Mouse (Mus musculus) myocyte (in vitro differentiated cells): ENCODE measurements around the gene Lamb1. TPM values are rescaled to one million over a fixed set of nuclear protein-coding genes. Genes with fewer than 3 reads are reported as not detected.
A peak's percentile ranks its signal among the peaks of the same experiment; 100 is the strongest.

Experiments
- H3K27me3 ChIP-seq: one replicate; pipeline ENCODE4 v1.6.1; 2011; ENCODE audit not compliant: control insufficient read depth, insufficient read depth, insufficient read length
- H3K36me3 ChIP-seq: one replicate; pipeline ENCODE4 v1.6.1; 2011; ENCODE audit not compliant: control insufficient read depth, insufficient read depth
- H3K4me2 ChIP-seq: one replicate; pipeline ENCODE4 v1.6.1; 2011; ENCODE audit warnings: low read depth, control low read depth
- H3K4me3 ChIP-seq: one replicate; pipeline ENCODE4 v1.5.1; 2011; ENCODE audit warnings: mild to moderate bottlenecking, control low read depth, moderate library complexity
- H3K79me2 ChIP-seq: one replicate; pipeline ENCODE4 v1.6.1; 2011; ENCODE audit not compliant: control insufficient read depth, insufficient read depth
- H3ac ChIP-seq: one replicate; pipeline ENCODE4 v1.6.1; 2011; ENCODE audit not compliant: control insufficient read depth, insufficient read length
- CEBPB ChIP-seq: IDR thresholded peaks from 2 replicates; pipeline ENCODE4 v1.6.1; 2011; ENCODE audit warnings: mild to moderate bottlenecking, moderate library complexity; ENCODE audit not compliant: poor library complexity, insufficient read depth, severe bottlenecking
- E2F4 ChIP-seq: IDR thresholded peaks from one replicate; pipeline ENCODE4 v1.6.1; 2011; ENCODE audit warnings: mild to moderate bottlenecking, control low read depth, moderate library complexity; ENCODE audit not compliant: insufficient read depth
- MAX ChIP-seq: IDR thresholded peaks from one replicate; pipeline ENCODE4 v1.6.1; 2011; ENCODE audit warnings: low read depth, mild to moderate bottlenecking, control low read depth
- MYOD1 ChIP-seq, 3 experiments: IDR thresholded peaks; one replicate each; pipeline ENCODE4 v1.6.1; 2011; ENCODE audit warnings: control low read depth in 2 of 3, low read depth in 2 of 3, mild to moderate bottlenecking in 2 of 3, moderate library complexity in 1 of 3; ENCODE audit not compliant: insufficient read length in 2 of 3, control insufficient read depth in 1 of 3
- MYOG ChIP-seq, 3 experiments: IDR thresholded peaks; one replicate each; pipeline ENCODE4 v1.6.1; 2011; ENCODE audit warnings: control low read depth in 2 of 3, low read depth in 2 of 3, mild to moderate bottlenecking in 2 of 3; ENCODE audit not compliant: insufficient read length in 2 of 3, control insufficient read depth in 1 of 3, insufficient read depth in 1 of 3
- POLR2A ChIP-seq: IDR thresholded peaks from one replicate; pipeline ENCODE4 v1.6.1; 2011; ENCODE audit warnings: low read depth, mild to moderate bottlenecking, control low read depth, moderate library complexity; ENCODE audit not compliant: insufficient read length
- POLR2AphosphoS2 ChIP-seq: IDR thresholded peaks from one replicate; pipeline ENCODE4 v1.6.1; 2011; ENCODE audit warnings: low read depth, control low read depth; ENCODE audit not compliant: insufficient read length
- REST ChIP-seq: IDR thresholded peaks from one replicate; pipeline ENCODE4 v1.6.1; 2011; ENCODE audit warnings: mild to moderate bottlenecking, control low read depth, moderate library complexity; ENCODE audit not compliant: insufficient read depth, insufficient read length
- SRF ChIP-seq: IDR thresholded peaks from one replicate; pipeline ENCODE4 v1.6.1; 2011; ENCODE audit warnings: low read depth; ENCODE audit not compliant: control insufficient read depth, insufficient read length
- TCF12 ChIP-seq: IDR thresholded peaks from one replicate; pipeline ENCODE4 v1.6.1; 2011; ENCODE audit warnings: mild to moderate bottlenecking, control low read depth; ENCODE audit not compliant: poor library complexity, insufficient read depth, severe bottlenecking
- TCF3 ChIP-seq: IDR thresholded peaks from one replicate; pipeline ENCODE4 v1.6.1; 2011; ENCODE audit warnings: low read depth, control low read depth; ENCODE audit not compliant: insufficient read length
- USF1 ChIP-seq: IDR thresholded peaks from one replicate; pipeline ENCODE4 v1.6.1; 2011; ENCODE audit warnings: low read depth, mild to moderate bottlenecking, control low read depth, moderate library complexity
- polyA plus RNA-seq: library from polyadenylated mRNA; unstranded; fragments of >200 nt; fragmentation: generic; extraction: Trizol; gene quantifications from one replicate; pipeline ENCODE4 v1.2.1, GENCODE M21; 2012; ENCODE audit warnings: missing spikeins

Lamb1 gene
- polyA plus RNA-seq, 1 experiment = 69.4 TPM

- TF ChIP-seq TCF12 (peak; percentile 36), CEBPB (peak; percentile 65; the same call in 1 of the 2 replicates), POLR2AphosphoS2 (no peak)
- no peak overlapping the region for H3ac ChIP-seq
- H3K36me3 ChIP-seq = peaks cover 42% of the 10 kb centered on the region
- H3K4me3 ChIP-seq = peak overlapping the region; percentile 2
- peaks cover 50% of the 10 kb centered on the region for H3K79me2 ChIP-seq
- peak overlapping the region; percentile 81 for H3K4me2 ChIP-seq
- no peaks in the 10 kb centered on the region for H3K27me3 ChIP-seq
These were observed 6.5 kb downstream of the Lamb1 start for GRCm38 (mm10) chr12:31271361-31272011.

- Histone ChIP-seq H3K79me2 (peaks cover 44% of the 10 kb centered on the region), H3K27me3 (no peaks in the 10 kb centered on the region), H3ac (no peak overlapping the region), H3K4me2 (peak overlapping the region; percentile 81), H3K36me3 (peaks cover 48% of the 10 kb centered on the region), H3K4me3 (no peak overlapping the region)
- TF ChIP-seq TCF12 (no peak), REST (no peak), POLR2A (no peak), E2F4 (no peak), MYOD1 (IDR thresholded peaks at IDR 0.05; ENCODE audit: control insufficient read depth in 1 of 3, insufficient read length in 2 of 3, low read depth in 2 of 3) (no peak), CEBPB (no peak), USF1 (no peak), POLR2AphosphoS2 (no peak), MYOG (IDR thresholded peaks at IDR 0.05; ENCODE audit: control insufficient read depth in 1 of 3, insufficient read depth in 1 of 3, insufficient read length in 2 of 3, low read depth in 2 of 3) (no peak), SRF (no peak), TCF3 (no peak), MAX (no peak)
These were observed 7.1 kb downstream of the Lamb1 start for GRCm38 (mm10) chr12:31272012-31272735.

- no peaks in the 10 kb centered on the region for H3K27me3 ChIP-seq
- no peak overlapping the region for H3K4me3 ChIP-seq
- H3ac ChIP-seq = no peak overlapping the region
- H3K4me2 ChIP-seq = peak overlapping the region; percentile 81
- peaks cover 49% of the 10 kb centered on the region for H3K36me3 ChIP-seq
- TF ChIP-seq POLR2AphosphoS2 = no peak
- TF ChIP-seq MAX = no peak
- no peak for TF ChIP-seq E2F4
- H3K79me2 ChIP-seq = peaks cover 37% of the 10 kb centered on the region
These were observed 7.8 kb downstream of the Lamb1 start for GRCm38 (mm10) chr12:31272846-31273245.

GRCm38 (mm10) chr12:31273646-31274045, 8.6 kb downstream of the Lamb1 start:
- H3K4me3 ChIP-seq = no peak overlapping the region
- H3K79me2 ChIP-seq = peaks cover 29% of the 10 kb centered on the region
- no peaks in the 10 kb centered on the region for H3K27me3 ChIP-seq
- no peak overlapping the region for H3K4me2 ChIP-seq
- H3K36me3 ChIP-seq = peaks cover 49% of the 10 kb centered on the region
- TF ChIP-seq MYOG (IDR thresholded peaks at IDR 0.05; ENCODE audit: control insufficient read depth in 1 of 3, insufficient read depth in 1 of 3, insufficient read length in 2 of 3, low read depth in 2 of 3) (no peak), POLR2AphosphoS2 (no peak)
- no peak overlapping the region for H3ac ChIP-seq

GRCm38 (mm10) chr12:31275411-31275810, 10.4 kb downstream of the Lamb1 start:
- no peak for TF ChIP-seq TCF3
- TF ChIP-seq TCF12 = no peak
- TF ChIP-seq POLR2AphosphoS2 = no peak
- no peak for TF ChIP-seq MYOD1 (IDR thresholded peaks at IDR 0.05; ENCODE audit: control insufficient read depth in 1 of 3, insufficient read length in 2 of 3, low read depth in 2 of 3)
- no peak for TF ChIP-seq SRF
- TF ChIP-seq USF1 = no peak
- no peak for TF ChIP-seq MAX
- TF ChIP-seq E2F4 = no peak
- Histone ChIP-seq H3K36me3 (peaks cover 46% of the 10 kb centered on the region), H3K27me3 (no peaks in the 10 kb centered on the region), H3K4me3 (no peak overlapping the region), H3K4me2 (no peak overlapping the region), H3ac (no peak overlapping the region), H3K79me2 (peaks cover 28% of the 10 kb centered on the region)
